Mouse (Mus musculus): ENCODE measurements around the gene Tulp1.
"Not testable (repeated sequence)": the region's sequence is repeated elsewhere in the genome, so short reads cannot be mapped to it uniquely, and the experiment has no call there.

Gene Tulp1

DNA sequence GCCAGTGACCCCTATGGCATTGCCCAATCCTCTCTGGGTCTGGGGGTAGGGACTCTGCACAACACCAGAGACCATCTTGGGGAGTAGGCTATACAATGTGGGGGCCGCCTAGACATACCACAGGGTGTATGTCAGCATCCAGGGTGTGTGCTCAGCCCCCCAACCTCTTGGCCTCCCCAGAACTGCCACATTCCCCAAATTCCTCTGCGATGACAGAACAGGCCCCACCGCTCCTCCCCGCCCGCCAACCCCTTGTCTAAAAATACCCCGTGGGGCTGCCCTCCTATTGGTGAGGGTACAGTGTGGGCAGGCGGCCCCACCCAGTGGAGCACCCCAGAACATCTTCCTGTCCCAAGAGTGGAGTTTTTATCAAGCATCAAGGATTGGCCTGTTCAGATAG, 24.4 kb downstream of the Tulp1 start:
- DNase-seq (ENCODE audit: low spot score in 2 of 2): no peak

DNA sequence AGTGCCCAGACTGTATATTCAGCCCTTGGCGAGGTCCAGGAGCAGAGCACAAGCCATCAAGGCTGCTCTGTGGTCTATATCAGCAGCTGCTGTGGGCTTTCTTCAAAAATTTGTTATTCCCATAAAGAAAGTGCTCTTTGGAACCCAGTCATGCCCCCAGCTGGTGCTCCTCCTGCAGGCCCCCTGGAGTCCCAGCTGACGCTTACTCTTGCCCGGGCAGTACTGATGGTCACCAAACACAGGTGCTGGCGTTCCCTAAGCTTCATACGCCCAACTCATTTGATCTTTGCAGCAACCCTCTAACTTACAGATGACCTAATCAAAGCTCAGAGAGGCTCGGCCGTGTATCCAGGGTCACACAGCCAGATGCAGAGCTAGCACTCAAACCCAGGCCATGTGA, 27.5 kb downstream of the Tulp1 start:
- DNase-seq (ENCODE audit: low spot score in 2 of 2): no peak

DNA sequence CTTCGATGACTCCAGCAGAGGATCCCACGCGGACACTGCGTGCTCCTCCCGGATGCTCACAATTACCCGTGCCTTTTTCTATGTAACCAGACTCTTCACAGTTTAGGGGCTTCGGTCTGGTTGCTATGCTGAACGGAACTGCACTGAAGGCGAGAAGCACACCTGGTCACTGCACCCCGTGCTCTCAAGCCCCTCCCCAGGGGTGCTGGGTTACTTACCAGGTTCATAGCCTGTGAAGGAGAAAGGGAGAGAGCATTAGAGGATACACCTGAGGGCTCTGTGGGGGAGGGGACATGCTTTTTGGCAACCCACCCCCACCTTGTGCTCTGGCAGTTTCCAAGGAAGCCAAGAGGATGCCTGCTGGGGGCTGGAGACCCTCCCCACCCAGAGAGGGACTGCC, 29.8 kb downstream of the Tulp1 start:
- DNase-seq (ENCODE audit: low spot score in 2 of 2): no peak

DNA sequence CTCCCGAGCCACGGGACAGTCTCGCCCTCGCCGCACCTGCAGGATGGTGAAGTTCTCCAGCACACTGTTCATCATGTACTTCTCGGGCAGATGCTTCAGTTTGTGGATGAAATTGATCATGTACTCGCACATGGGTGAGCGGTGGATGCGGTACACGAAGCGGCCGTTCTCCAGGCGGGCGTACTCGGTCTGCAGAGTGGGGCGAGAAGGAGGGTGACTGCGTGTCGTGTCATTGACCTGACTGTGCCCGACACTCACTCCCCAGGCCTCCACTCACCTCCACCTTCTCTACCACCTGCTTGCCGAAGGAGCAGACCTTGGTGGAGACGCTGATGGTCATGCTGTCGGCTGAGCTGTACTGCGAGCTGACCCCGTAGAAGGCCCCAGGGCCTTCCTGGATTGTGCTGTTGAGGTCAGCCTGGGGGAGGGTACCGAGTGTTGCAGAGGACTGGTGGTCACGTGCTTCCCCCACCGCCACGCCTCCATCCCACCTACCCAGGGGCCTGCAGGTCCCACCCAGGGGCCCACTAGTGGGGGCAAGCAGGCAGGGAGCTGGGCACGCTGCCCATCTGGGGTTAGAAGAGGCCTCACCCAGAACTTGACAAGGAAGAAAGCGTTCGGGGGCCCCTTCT, 32.0 kb downstream of the Tulp1 start:
- DNase-seq (ENCODE audit: low spot score in 2 of 2): no peak

DNA sequence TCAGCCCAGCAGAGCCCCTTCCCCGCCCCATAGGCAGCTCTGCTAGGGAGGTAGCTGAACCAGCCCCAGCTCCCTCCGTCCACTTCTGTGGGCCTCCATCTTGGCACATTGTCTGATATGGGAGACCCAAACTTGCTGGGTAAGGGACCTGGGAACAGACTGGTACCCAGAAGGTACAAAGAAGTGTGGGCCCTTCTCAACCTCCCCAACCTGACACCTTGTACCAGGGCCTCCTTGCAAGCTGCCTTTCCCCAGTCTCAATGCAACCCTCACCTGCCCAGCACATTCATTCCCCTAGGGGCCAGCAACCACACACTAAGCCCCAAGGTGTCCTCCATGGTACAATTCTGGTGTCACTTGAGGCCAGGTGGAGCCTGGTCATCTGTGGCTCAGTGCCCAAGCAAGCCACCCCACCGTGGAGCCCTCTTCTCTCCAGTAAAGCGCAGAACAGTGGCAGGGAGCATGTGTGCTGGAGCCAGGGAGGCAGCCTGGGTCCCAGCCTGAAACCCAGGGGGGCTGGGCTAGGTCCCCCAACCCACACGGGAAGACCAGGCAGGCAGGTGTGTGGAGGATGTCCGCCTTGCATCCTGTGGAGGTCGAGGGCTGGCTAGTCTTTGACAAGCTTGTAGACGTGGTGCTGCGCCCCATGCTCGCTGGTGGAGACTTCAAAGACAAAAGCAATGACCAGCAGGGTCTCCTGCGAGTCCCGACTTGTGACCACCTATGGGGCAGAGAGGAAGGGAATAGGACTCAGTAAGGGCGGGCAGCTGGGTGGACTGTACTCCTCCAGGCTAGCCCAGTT, 32.7 kb downstream of the Tulp1 start:
- no peak for DNase-seq (ENCODE audit: low spot score in 2 of 2)

DNA sequence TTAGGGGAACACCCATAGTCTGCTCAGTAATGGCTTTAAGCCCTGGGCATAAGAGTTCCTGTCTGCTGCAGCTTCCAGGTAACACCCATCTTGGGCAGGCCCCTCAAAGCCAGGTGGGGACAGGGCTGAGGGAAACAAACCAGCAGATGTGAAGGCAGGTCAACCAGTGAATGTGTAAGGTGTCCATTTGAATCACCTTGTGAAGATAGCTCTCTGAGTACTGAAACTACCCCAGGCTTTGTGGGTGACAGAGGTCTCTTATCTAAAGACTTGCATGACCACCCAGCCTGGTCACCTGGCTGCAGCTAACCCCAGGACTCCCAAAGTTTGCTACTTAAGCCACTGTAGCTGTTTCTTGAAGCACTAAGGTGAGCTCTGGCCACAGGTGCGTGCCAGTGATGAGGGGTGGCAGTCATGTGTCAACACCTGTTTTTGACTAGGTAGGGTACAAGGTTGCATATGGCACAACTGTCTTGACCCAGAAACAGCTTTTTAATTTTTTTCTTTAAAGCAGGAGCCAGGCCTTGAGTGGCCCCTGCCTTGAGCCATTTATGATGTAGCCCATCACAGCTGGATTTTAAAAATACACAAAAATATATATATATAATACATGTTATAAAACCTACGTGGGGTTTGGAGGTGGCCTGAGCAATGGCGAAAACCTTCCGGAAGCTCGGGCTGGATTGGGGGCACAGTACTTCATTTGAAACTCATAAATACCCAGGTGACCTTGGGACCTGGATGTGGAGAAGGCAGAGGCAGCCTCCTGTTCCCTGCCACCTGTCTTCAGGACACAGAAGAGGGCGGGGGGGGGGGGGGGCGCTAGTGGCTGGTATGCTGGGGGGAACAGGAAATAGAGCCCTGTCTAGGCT, 33.5 kb downstream of the Tulp1 start:
- DNase-seq (ENCODE audit: low spot score in 2 of 2): no peak

DNA sequence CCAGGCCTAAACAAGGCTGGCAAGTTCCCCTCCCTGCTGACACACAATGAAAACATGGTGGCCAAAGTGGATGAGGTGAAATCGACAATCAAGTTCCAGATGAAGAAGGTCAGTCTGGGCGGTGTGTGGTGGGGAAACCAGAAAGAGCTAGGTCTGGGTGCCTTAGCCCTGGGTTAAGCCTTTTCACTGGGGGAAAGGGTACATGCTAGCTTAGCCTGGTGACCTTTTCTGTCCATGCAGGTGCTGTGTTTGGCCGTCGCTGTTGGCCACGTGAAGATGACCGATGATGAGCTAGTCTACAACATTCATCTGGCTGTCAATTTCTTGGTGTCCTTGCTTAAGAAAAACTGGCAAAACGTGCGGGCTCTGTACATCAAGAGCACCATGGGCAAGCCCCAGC, 34.4 kb downstream of the Tulp1 start:
- not testable (repeated sequence) for DNase-seq (ENCODE audit: low spot score in 2 of 2)

DNA sequence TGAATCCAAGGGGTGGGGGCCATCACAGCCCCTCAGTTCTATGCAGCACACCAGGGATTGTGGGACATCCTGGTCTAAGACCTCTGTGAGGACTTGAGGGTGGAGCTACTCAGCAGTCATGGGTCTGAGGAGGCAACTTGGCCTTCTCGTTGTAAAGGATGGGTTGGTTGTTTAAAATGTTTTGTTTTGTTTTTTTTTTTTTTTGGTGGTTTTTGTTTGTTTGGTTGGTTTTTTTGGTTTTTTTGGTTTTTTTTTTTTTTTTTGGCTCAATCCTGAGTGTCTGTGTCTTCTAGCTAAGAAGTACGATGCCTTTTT, 34.8 kb downstream of the Tulp1 start:
- no peak for DNase-seq (ENCODE audit: low spot score in 2 of 2)

DNA sequence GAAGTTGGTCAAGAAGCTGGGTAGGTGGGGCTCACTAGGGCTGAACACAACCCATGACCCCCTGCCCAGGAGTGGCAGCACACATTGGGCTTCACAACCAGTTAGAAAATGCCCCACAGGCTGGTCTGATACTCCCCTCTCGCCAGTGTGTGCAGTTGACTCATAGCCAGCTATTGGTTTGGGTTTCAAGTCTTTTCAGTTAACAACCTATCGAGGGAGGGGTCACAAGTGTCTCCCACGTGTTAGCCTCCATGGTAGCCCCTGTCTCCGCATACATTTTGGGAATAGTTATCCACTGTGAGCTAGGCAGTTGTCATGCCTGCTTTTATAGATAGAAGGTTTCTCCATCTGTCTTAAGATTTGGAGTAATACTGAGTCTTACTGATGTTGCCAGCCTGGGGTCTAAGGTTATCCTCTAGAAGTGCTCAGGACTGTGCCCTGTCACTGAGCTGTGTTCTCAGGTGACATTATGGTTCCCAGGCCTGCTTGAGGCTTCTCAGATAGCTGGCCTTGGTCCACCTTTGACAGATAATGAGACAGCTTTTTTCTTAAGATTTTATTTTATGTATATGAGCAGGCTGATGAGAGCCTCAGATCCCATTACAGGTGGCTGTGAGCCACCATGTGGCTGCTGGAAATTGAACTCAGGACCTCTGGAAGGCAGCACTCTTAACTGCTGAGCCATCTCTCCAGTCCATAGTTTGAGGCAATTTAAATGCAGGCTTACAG, 35.4 kb downstream of the Tulp1 start:
- DNase-seq (ENCODE audit: low spot score in 2 of 2): no peak

DNA sequence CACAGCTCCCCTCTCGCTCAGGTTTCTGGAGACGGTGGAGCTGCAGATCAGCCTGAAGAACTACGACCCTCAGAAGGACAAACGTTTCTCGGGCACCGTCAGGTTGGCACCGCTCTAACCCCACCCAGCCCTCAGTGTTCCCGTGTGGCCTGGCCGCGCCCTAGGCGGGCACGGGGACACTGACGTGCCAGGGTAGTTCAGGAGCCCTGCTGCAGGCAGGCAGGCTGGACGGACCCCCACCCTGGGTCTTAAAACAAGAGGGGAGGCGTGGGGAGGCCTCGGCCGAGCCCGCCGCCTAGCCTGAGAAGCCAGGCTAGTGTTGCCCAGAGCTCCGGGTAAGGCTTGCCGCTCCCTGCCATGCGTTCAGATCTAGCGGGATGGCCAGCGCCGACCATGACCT, 36.1 kb downstream of the Tulp1 start:
- DNase-seq (ENCODE audit: low spot score in 2 of 2): no peak

DNA sequence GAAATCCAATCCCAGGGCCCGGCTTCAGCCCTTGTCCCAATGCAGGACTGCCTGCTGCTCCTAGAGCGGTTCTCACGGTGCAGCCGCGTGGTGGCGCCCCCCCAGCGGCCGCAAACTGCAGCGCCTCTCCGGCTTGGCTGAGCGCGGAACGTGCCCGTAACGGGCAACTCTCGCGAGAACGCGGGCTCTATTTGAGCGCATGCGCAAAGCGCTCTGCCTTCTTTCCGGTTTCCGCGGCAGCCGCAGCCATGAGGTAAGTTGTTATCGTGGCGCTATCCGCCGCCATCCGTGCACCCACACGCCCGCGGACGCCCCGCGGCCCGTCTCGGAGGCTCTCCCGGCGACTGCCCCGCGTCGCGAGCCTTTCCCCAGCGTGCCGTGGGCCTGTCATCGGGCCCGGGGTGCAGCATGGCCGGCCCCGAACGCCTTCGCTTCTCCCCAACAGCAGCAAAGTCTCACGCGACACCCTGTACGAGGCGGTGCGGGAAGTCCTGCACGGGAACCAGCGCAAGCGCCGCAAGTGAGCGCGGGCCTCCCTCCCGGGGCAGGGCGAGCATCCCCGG, 36.6 kb downstream of the Tulp1 start, which contains the start of gene Rpl10a:
Gene Rpl10a, plus strand, starts transcription at position 106 of the 563 bp plus-strand sequence.
- peak; percentile 97 to 98 for DNase-seq (ENCODE audit: low spot score in 2 of 2)

DNA sequence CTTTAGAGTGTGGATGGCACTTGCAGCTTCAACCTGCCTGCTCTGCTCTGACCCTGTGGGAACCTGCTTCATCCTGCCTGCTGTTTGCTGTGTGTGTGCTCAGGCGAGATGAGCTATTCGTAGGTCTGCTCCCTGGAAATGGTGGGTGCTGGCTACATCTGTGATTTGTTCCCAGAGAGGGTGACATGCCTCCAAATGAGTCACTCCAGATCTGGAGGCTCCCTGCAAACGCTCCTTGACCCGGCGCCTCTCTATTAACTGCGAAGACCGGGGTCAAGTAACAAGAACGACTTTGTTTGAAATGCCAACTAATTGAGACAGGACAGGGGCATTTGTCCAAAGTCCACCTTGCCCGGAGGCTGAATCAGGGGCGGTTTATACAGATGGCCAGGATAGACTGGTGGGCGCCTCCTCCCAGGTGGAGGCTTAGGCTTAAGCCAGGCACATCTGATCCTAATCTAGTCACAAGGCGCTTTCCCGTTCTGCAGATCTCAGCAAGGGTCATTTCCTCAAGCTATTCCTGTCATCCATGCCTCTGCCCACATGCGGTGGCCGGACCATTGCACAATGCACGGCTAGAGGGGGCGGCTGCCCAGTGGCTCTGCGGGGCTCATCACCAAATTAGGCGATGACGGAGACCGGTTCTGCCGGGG, 37.2 kb downstream of the Tulp1 start:
- DNase-seq (ENCODE audit: low spot score in 2 of 2): no peak

DNA sequence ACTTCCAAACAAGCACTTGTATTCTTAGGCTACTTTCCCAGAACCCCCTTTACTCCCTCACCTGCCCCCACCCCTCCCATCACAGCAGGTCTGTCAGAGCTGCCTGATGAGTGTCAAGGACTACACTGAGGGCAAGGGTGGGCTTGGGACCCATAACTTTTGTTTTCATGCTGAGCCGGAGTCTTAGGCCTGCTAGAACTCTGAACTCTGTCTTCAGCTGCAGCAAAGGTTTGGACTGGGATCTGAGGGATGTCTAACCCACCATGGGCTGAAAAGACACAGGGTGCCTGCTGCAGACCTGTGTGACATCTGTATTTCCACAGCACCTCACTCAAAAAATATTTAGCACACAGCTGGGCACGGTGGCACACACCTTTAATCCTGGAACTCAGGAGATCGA, 38.1 kb downstream of the Tulp1 start:
- no peak for DNase-seq (ENCODE audit: low spot score in 2 of 2)

DNA sequence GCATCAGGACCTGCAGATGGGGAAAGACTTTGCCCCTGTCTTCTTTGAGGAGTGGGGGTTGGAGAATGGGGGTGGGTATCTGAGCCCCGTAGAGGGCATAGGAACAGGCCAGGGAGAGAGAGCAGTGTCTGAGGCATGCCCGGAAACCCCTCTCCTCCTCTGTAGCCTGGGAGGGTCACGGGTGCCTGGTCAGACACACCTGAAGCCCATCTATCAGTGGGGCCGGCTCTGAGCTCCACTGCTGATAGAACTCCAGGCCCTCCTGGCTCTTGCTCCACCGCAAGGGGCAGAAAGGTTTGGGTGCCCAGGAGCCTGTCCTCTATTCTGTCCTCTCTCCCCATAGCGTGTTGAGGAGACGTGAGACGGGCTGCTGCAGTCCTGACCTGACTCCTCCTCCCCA, 39.3 kb downstream of the Tulp1 start:
- DNase-seq (ENCODE audit: low spot score in 2 of 2): no peak

DNA sequence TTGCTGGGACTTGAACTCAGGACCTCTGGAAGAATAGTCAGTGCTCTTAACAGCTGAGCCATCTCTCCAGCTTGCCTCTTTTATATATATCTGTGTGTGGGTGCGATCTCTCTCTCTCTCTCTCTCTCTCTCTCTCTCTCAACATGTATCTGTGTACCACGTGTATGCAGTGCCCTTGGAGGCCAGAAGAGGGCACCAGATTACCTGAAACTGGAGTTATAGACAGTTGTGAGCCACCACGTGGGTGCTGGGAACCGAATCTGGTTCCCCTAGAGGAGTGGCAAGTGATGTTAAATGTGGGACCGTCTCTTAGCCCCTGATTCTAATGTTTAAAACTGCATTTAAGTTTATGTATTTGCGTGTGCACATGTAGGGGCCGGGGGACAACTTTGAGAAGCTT, 40.6 kb downstream of the Tulp1 start:
- DNase-seq (ENCODE audit: low spot score in 2 of 2): not testable (repeated sequence)

DNA sequence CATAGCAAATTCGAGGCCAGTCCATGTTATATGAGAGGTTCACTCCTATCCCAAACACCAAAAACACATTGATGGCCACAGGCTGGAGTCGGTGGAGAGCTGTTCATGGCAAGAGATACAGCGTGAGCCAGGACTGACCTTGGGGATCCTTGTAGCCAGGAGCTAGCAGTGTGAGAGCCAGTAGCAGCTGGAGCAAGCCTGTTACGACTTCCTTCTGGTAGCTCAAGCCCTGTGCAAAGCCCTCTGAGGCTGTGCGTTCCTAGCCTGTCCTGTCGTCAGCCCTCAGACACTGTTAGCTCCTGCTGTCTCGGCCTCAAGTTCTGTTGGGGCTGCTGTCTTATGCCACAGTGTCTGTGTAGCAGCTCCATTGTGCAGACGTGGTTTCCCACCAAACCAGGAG, 41.2 kb downstream of the Tulp1 start:
- no peak for DNase-seq (ENCODE audit: low spot score in 2 of 2)

DNA sequence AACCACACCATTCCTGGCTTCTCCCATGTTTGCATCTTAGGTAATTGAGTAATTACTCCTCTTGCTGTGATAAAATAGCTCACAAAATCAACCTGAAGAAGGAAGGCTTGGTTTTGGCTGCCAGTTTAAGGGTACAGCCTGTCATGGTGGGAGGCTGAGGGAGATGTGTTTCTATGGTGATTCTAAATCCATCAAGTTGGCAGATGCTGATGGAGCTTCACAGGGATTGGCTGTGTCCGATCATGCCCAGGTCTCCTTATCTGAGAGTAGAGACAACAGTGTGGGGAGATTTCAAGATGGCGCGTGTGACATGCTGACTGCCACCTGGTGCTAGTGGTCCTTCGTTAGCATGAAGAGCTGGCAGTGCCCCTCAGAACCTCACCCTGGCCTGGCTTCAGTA, 43.3 kb downstream of the Tulp1 start:
- no peak for DNase-seq (ENCODE audit: low spot score in 2 of 2)

DNA sequence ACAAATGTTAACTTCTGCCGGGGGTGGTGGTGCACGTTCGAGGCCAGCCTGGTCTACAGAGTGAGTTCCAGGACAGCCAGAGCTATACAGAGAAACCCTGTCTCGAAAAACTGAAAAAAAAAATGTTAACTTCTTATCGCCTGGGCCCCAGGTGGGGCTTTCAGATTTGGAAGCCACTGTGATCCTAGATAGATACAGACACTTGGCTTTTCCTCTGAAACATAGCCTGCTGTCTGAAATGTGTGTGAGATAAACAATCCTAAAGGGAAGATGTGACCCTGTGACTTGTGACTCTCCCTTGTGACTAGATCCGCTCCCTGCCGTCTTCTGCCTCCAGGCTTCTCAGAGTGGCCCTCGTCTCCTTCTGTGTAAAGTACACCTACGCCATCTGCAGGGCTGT, 47.3 kb downstream of the Tulp1 start:
- no peak for DNase-seq (ENCODE audit: low spot score in 2 of 2)

DNA sequence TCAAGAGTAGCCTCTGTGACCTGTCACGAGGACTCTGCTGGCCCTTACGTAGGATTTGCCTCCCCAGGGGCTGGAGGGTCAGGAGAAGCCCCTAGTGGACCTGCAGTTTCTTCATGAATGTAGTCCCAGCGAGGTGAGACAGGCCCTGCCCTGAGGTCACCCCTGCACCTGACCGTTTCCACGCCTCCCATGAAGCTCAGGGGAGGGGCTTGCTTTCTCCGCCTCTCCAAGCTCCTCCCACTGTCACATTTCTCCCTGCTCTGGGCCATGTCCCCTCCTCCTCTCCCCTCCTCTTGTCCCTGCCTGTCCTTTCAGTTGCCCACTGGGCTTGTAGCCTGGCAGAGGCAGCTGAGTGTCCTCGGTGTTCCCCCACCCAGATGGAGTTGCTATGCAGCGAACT, 47.9 kb downstream of the Tulp1 start:
- DNase-seq (ENCODE audit: low spot score in 2 of 2): no peak

DNA sequence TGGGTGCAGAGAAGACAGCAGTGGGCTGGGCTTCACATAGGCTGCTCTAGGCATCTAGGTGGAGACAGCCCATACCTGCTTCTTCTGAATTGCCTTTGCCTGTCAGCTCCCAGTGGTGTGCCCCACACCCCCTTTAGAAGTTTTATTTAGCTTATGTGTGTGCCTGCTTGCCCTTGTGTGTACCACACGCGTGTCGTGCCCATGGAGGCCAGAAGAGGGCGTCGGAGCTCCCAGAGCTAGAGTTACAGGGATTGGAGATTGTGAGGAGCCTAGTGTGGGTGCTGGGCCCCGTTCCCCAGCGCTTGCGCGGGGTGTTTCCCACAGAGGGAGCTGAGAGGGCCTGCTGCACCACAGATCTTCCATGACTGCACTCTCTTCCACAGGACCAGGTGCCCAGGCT, 48.5 kb downstream of the Tulp1 start:
- DNase-seq (ENCODE audit: low spot score in 2 of 2): no peak

DNA sequence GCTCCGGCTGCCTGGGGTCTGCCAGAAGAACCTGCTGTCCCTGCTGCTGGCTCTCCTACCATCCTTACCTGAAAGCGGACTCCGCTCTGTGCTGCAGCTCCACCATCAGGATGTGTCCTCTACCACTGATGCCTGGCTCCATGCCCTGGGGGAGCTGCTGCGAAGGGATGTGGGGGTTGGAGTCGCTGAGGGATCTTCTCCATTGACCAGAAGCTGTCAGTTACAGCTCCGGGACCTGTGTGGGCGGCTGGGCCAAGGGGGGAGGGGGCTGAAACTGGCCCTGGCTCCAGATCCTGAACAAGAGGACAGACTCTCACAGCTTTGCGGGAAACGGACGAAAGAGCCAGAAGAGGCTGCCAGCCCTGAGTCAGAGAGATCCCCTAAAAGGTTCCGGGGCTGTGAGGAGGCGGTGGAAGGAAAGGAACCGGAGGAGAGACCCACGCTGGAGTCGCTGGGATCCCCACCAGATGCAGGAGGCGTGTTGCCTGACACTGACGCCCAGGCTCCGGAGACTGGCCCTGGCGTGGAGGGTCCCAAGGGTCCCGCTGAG, 49.3 kb downstream of the Tulp1 start:
- DNase-seq (ENCODE audit: low spot score in 2 of 2): no peak

Measured in spleen, postnatal 14 days (tissue).